Mouse (Mus musculus) layer of hippocampus, adult 2 months (tissue): ENCODE data around the gene Lsm12. TPM values are rescaled to one million over a fixed set of nuclear protein-coding genes. Genes with fewer than 3 reads are reported as not detected.
"Not testable (repeated sequence)": the region's sequence is repeated elsewhere in the genome, so short reads cannot be mapped to it uniquely, and the experiment has no call there.

Experiments
- DNase-seq, 2 experiments: peaks; one replicate each; pipeline ENCODE4 v3.0.0; 2022; ENCODE audit warnings: low spot score in 2 of 2
- H3K27ac ChIP-seq: fragments of 200-600 bp; 2 replicates; pipeline ENCODE4 v1.8.1; 2022
- H3K4me3 ChIP-seq: fragments of 200-600 bp; 2 replicates; pipeline ENCODE4 v1.8.1; 2022; ENCODE audit warnings: mild to moderate bottlenecking
- CTCF ChIP-seq: fragments of 200-600 bp; conservative IDR thresholded peaks from 2 replicates; pipeline ENCODE4 v1.8.1; 2022; ENCODE audit warnings: antibody characterized with exemption, mild to moderate bottlenecking, moderate library complexity
- total RNA-seq, 2 experiments: library from RNA; stranded (reverse); gene quantifications; 2 replicates each; pipeline ENCODE4 v1.2.3; 2021

The Lsm12 gene
- total RNA-seq, 2 experiments from 2014 or later, result 56.6 to 56.9 TPM

DNA sequence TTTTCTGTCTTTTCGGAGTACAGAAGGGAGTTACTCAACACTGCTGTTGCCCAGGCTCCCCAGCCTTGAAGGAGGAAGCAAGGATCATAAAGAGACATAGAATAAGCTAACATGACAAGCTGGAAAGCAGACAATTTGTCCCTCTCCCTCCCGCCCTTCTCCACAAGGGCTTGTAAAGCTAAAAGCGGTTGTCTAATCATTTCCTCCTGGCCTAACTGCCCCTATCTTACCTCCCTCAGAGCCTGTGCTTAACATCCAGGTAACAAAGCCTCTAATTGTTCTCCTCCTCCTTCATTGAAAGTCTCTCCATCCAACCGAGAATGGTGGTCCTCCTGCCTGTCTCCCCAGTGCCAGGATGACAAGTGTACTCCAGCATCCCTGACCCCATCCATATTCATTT, 5.8 kb upstream of the Lsm12 start:
- Histone ChIP-seq H3K4me3 (no peak overlapping the region; the same call in 1 of the 2 replicates), H3K27ac (peak overlapping the region; percentile 88; the same call in 1 of the 2 replicates)
- no peak for TF ChIP-seq CTCF
- no peak for DNase-seq

DNA sequence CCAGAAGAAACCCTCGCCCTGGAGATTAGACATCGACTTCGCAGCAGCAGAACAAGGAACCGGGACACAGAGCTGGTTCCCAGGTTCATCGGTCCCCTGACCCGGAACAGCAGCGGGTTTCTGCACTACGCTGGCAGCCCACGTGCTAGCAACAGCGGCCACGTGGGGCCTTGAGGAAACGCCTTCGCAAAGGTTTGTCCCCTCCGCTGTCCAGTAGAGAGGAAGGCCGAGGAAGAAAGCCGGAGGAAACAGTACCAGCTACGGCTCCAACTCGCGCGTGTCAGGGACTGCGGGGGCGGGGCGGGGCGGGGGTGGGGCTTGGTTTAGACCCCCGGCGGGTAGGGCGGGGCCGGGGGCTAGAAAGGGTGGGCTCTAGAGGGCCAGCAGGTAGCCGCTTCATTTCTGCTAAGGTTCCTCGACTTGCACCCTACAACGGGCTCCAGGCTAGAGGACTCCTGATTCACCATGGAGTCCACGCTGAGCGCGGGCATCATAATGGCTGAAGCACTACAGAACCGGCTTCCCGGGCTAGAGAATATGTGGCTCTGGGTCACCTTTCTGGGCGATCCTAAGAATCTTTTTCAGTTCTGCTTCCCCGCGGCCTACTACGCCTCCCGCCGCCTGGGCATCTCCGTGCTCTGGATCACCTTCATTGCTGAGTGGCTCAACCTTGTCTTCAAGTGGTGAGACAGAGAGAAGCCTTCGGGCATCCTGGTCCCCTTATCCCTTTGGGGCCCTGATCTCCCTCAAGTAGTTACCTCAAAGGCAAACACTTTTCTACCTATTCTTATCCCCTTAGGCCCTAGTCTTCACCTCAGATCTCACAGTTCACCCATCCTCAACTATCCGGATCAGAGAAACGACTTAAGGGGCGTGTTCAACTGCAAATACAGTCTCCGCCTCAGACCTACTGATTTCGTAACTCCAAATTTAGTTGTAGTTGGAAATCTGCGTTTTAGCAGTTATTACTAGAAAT, 4.7 kb upstream of the Lsm12 start, which contains the start of gene G6pc3:
G6pc3 (plus strand) TSS at position 160 of the 976 bp plus-strand sequence.
- Histone ChIP-seq H3K4me3 (peak within 1 kb of the TSS; percentile 61), H3K27ac (peak within 1 kb of the TSS; percentile 88)
- peak; percentile 84 to 93 for DNase-seq
- no peak for TF ChIP-seq CTCF

DNA sequence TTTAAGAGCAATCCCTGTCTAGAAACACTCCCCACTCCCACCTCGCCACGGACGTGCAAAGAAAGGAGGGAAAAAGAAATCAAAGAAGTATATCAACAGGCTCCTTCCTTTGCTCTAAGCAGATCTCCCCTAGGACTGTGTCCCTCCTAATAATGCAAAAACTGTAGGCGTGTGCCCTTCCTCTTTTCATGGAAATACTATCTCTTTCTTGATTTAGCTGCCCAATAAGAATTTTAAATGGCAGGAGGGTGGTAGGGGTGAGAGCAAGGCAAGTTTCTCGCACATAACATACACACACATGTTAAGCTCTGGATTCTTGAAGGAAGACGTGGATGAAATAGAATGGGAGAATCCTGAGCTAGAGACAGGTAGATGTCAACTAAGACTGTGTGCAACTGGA, 3.9 kb upstream of the Lsm12 start:
- TF ChIP-seq CTCF, result no peak
- no peak for DNase-seq

DNA sequence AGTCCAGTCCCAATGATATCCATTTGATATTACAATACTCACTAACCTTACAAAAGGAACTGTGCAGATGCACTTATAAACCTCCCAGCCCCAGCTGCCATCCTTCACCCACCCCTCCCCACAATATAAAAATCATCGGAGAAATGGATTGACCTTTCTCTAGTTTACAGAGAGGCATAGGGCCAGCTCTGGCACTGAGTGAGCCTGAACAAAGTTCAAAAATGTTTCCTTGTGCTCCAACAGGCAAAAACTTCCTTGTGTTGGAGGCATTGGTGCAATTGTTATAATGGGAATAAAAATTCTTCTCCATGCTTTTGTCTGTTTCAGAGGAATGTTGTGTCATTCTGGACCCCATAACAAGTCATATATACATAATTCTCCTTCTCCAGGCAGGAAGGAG, 1.1 kb upstream of the Lsm12 start:
- TF ChIP-seq CTCF, result no peak
- no peak for DNase-seq
- H3K4me3 ChIP-seq, result no peak overlapping the region
- peak overlapping the region; percentile 91; the same call in 1 of the 2 replicates for H3K27ac ChIP-seq

More for the DNA sequence above, 3.9 kb upstream of the Lsm12 start:
- Histone ChIP-seq H3K4me3 (peak overlapping the region; percentile 61), H3K27ac (peak overlapping the region; percentile 88)

DNA sequence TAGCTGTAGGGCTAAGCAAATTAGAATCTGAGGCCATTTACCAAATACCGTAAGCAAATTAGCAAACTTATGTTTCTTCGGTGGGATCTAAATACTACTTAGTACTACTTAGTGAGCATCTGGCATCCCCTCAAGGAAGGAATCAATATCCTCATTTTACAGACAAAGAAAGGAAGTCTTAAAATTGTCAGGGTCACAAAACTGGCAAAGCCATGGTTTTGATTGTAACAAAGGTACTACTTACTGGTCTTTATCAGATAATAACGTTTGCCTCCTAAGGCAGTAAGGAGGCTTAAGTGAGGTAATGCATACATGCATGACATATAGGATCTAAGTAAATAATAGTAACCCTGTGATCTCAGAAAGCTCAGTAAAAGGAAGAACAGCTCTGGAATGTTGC, 581 bp upstream of the Lsm12 start:
- no peak for TF ChIP-seq CTCF
- Histone ChIP-seq H3K4me3 (peak overlapping the region; percentile 94), H3K27ac (peak overlapping the region; percentile 91)
- DNase-seq, result no peak

DNA sequence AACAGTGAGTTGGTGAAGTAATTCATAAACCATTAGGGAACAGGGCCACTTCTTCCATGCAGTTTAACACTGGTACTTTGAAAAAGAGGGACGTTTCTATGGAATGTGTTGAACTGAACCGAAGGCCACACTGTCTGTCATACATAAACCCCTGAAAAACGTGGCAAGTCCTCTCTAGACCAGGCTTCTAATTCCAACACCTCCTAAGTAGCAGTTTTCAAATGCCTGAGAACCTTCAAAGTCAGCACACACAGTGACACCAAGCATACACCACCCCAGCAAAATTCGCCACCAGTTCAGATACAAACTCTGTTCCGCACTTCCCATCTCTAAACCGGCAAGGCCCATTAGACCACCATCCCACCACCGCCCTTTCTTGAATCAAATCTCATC, 847 bp downstream of the Lsm12 start:
- no peak for DNase-seq
- TF ChIP-seq CTCF, result no peak
- peak overlapping the region; percentile 94 for H3K4me3 ChIP-seq
- H3K27ac ChIP-seq, result peak overlapping the region; percentile 91

- no peak for TF ChIP-seq CTCF
- H3K4me3 ChIP-seq, result no peak overlapping the region
- no peak for DNase-seq
Measured at GRCm38 (mm10) chr11:102179836-102180235, 5.3 kb downstream of the Lsm12 start.

DNA sequence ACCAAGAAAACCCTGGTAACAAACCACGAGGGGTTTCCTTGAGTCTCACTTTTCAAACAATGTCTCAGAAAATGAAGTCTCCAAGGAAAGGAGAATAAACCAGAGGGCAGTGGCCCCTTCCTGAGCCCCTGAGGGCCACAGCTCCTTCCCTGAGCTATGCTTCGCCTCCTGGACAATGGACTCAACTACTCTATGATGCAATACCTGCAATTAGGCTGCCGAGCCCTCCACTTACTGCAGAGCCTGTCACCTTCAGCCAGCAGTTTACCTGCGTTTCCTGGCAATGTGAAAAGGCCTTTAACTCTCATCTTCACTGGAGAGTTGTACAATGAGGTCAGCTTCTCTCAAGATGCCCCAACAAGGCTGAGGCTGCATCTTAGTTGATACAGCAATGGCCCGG, 16.4 kb downstream of the Lsm12 start:
- DNase-seq, result no peak
- H3K4me3 ChIP-seq, result no peak overlapping the region
- TF ChIP-seq CTCF, result no peak
- peak overlapping the region; percentile 58; the same call in 1 of the 2 replicates for H3K27ac ChIP-seq

More at GRCm38 (mm10) chr11:102179836-102180235, 5.3 kb downstream of the Lsm12 start:
- H3K27ac ChIP-seq, result no peak overlapping the region

DNA sequence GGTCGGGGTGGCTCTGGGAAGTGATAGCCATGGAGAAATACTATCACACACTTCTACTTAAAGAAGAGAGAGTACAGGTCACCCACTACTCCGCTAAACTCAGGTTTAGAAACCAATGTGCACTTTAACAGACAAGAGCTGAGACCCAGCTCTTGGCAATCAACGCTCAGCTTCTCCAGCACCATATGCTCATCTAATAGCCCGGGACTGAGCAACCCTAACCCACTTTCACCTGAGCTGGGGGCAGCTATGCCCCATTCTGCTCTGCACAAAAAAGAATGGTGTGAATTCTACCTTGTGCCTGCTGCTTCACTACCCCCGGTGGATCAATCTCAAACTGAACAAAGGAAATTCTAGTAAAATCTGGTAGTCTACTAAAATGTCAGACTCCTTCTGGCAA, 17.6 kb downstream of the Lsm12 start:
- no peak for DNase-seq
- no peak for TF ChIP-seq CTCF
- Histone ChIP-seq H3K4me3 (no peak overlapping the region), H3K27ac (peak overlapping the region; percentile 58; the same call in 1 of the 2 replicates)

GRCm38 (mm10) chr11:102165971-102166722, 18.9 kb downstream of the Lsm12 start:
- no peak for TF ChIP-seq CTCF
- H3K4me3 ChIP-seq, result no peak overlapping the region
- DNase-seq, result peak; percentile 52 to 73
- peak overlapping the region; percentile 58 for H3K27ac ChIP-seq

DNA sequence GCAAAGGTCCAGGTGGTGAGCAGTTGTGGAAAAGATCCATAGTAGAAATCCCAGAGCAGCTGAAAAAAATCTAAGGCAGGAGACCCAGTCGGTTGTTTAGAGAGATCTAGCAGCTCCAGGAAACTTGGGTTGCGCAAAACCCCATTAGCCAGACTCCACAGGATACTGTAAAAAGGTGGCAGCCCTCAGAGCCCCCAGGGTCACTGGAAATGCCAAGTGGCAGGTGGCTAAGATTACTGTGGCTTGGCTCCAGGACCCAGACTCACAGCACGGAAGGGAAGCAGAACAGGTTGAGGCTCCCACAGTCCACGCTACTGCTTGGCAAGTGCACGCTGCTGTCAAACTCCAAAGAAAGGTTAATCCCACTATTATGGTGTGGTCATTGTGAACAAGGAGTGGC, 25.3 kb downstream of the Lsm12 start:
- no peak overlapping the region for H3K27ac ChIP-seq
- no peak overlapping the region for H3K4me3 ChIP-seq
- DNase-seq, result no peak
- TF ChIP-seq CTCF, result no peak

DNA sequence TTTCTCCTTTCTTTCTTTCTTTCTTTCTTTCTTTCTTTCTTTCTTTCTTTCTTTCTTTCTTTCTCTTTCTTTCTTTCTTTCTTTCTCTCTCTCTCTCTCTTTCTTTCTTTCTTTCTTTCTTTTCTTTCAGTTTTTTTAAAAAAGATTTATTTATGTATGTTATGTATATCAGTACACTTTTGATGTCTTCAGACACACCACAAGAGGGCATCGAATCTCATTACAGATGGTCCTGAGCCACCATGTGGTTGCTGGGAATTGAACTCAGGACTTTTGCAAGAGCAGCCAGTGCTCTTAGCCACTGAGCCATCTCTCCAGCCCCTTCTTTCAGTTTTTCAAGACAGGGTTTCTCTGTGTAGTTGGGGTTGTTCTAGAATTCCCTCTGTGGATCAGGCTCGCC, 27.1 kb downstream of the Lsm12 start:
- not testable (repeated sequence) for H3K27ac ChIP-seq, H3K4me3 ChIP-seq, DNase-seq
- peak; percentile 41 for TF ChIP-seq CTCF

DNA sequence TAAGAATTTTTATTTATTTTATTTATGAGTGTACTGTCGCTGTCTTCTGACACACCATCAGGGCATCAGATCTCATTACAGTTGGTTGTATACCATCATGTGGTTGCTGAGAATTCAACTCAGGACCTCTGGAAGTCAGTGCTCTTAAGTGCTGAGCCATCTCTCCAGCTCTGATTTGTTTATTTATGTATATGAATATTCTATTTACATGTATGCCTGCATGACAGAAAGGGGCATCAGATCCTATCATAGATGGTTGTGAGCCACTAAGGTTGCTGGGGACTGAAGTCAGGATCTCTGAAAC, 28.4 kb downstream of the Lsm12 start:
- peak overlapping the region; percentile 80 for H3K4me3 ChIP-seq
- DNase-seq, result no peak
- TF ChIP-seq CTCF, result no peak

More for the DNA sequence above, 28.4 kb downstream of the Lsm12 start:
- H3K27ac ChIP-seq, result peak overlapping the region; percentile 88; the same call in 1 of the 2 replicates
